Mouse (Mus musculus) liver, postnatal 0 days (tissue): ENCODE results near the gene Plpp1. TPM values are rescaled to one million over a fixed set of nuclear protein-coding genes. Genes with fewer than 3 reads are reported as not detected.

Source experiments
- ATAC-seq: fragments of 200-750 bp; cut with Nextera tagmentation; 2 replicates; pipeline ENCODE4 v1.8.0; 2017; ENCODE audit warnings: mild to moderate bottlenecking, moderate library complexity
- DNase-seq: peaks from one replicate; pipeline ENCODE4 v3.0.0-alpha.2; 2016
- H3K27ac ChIP-seq: fragments of 300-500 bp; sonication (generic); 2 replicates; pipeline ENCODE4 v1.5.1; 2014; ENCODE audit warnings: antibody characterized with exemption, moderate library complexity, mild to moderate bottlenecking, low read depth
- H3K27me3 ChIP-seq: fragments of 300-500 bp; sonication (generic); 2 replicates; pipeline ENCODE4 v1.6.1; 2014; ENCODE audit warnings: low read length, control low read depth, mixed read lengths; ENCODE audit not compliant: insufficient read depth
- H3K36me3 ChIP-seq: fragments of 300-500 bp; sonication (generic); replicated peaks from 2 replicates; pipeline ENCODE4 v1.6.1; 2014; ENCODE audit warnings: mild to moderate bottlenecking, control low read depth, low read length, moderate library complexity, mixed read lengths; ENCODE audit not compliant: insufficient read depth
- H3K4me1 ChIP-seq: fragments of 300-500 bp; sonication (generic); 2 replicates; pipeline ENCODE4 v1.6.1; 2014; ENCODE audit warnings: antibody characterized with exemption, mild to moderate bottlenecking, control low read depth; ENCODE audit not compliant: insufficient read depth
- H3K4me2 ChIP-seq: fragments of 300-500 bp; sonication (generic); 2 replicates; pipeline ENCODE4 v1.6.1; 2014; ENCODE audit warnings: low read depth, mild to moderate bottlenecking, low read length, moderate library complexity, mixed read lengths
- H3K4me3 ChIP-seq: fragments of 300-500 bp; sonication (generic); 2 replicates; pipeline ENCODE4 v1.5.1; 2014; ENCODE audit warnings: low read depth, low read length
- H3K9ac ChIP-seq: fragments of 300-500 bp; sonication (generic); replicated peaks from 2 replicates; pipeline ENCODE4 v1.6.1; 2014; ENCODE audit warnings: mild to moderate bottlenecking, moderate library complexity
- H3K9me3 ChIP-seq: fragments of 300-500 bp; sonication (generic); 2 replicates; pipeline ENCODE4 v1.6.1; 2016; ENCODE audit warnings: mild to moderate bottlenecking, control low read depth, low read length, mixed read lengths
- CTCF ChIP-seq: sonication (generic); IDR thresholded peaks from 2 replicates; pipeline ENCODE4 v1.5.1; 2016; ENCODE audit warnings: antibody characterized with exemption, low read depth
- EP300 ChIP-seq: IDR thresholded peaks from 2 replicates; pipeline ENCODE4 v1.6.1; 2016; ENCODE audit warnings: antibody characterized with exemption, low read depth, mild to moderate bottlenecking
- WGBS: fragments of 180-500 bp; shearing (Covaris S2); extraction: QIAGEN DNeasy Blood & Tissue Kit; methylation state at CpG from one replicate; pipeline ENCODE4 v1.1.7; 2014; ENCODE audit not compliant: insufficient replicate concordance; 5-methylcytosine and 5-hydroxymethylcytosine counted together
- polyA plus RNA-seq: library from polyadenylated mRNA; unstranded; fragments of >200 nt; fragmentation: Nextera tagmentation; extraction: Ambion mirVana; gene quantifications from 2 replicates; pipeline ENCODE4 v1.2.1, GENCODE M21; 2015

Plpp1 gene
- polyA plus RNA-seq, 1 experiment from 2014 or later, result 55.4 TPM

GRCm38 (mm10) chr13:112755507-112756010 lies 45.0 kb upstream of the Plpp1 start:
- Histone ChIP-seq H3K9me3 (no peaks in the 10 kb centered on the region), H3K4me3 (no peak overlapping the region), H3K4me1 (peaks cover 28% of the 10 kb centered on the region), H3K4me2 (no peak overlapping the region), H3K9ac (no peak overlapping the region), H3K27me3 (no peaks in the 10 kb centered on the region), H3K27ac (no peak overlapping the region), H3K36me3 (no peaks in the 10 kb centered on the region)
- DNase-seq (no peak), ATAC-seq (no peak)
- 74% methylated on average over 11 of the region's 11 CpGs for WGBS
- TF ChIP-seq EP300, result no peak
- TF ChIP-seq CTCF, result no peak

DNA sequence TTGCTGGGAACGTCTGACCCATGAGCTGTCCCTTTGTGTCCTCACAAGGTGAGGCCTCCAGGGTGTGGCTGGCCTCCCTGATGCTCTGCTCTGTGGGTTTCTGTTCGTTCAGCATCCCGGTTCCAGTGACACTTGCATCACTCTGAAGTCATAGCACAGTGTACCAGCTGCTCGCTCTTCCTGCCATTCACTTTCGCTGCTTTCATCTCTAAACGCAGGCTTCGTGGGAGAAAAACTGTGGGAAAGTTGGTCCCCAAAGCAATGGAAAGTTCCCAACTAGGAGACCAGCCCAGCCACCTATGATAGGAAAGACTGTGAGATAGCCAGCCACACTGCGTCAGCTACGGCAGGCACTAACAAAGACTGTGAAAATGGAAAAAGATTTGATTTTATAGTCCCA lies 43.2 kb upstream of the Plpp1 start:
- Histone ChIP-seq H3K9ac (no peak overlapping the region), H3K27me3 (no peaks in the 10 kb centered on the region), H3K9me3 (no peaks in the 10 kb centered on the region), H3K4me3 (no peak overlapping the region), H3K4me1 (peaks cover 12% of the 10 kb centered on the region), H3K4me2 (no peak overlapping the region), H3K36me3 (no peaks in the 10 kb centered on the region), H3K27ac (no peak overlapping the region)
- no peak for ATAC-seq
- DNase-seq, result no peak
- TF ChIP-seq EP300, result no peak
- 84% methylated on average over 9 of the region's 9 CpGs for WGBS

- no peak for ATAC-seq
- no peak overlapping the region for H3K4me2 ChIP-seq
- H3K4me1 ChIP-seq, result peaks cover 12% of the 10 kb centered on the region
- DNase-seq, result no peak
- no peaks in the 10 kb centered on the region for H3K9me3 ChIP-seq
- H3K27me3 ChIP-seq, result no peaks in the 10 kb centered on the region
- WGBS, result 84% methylated on average over 6 of the region's 6 CpGs
- no peak overlapping the region for H3K4me3 ChIP-seq
- no peak overlapping the region for H3K9ac ChIP-seq
- no peak overlapping the region for H3K27ac ChIP-seq
- TF ChIP-seq EP300 (no peak), CTCF (no peak)
- H3K36me3 ChIP-seq, result no peaks in the 10 kb centered on the region
Measured at GRCm38 (mm10) chr13:112758546-112759090, 42.0 kb upstream of the Plpp1 start.

DNA sequence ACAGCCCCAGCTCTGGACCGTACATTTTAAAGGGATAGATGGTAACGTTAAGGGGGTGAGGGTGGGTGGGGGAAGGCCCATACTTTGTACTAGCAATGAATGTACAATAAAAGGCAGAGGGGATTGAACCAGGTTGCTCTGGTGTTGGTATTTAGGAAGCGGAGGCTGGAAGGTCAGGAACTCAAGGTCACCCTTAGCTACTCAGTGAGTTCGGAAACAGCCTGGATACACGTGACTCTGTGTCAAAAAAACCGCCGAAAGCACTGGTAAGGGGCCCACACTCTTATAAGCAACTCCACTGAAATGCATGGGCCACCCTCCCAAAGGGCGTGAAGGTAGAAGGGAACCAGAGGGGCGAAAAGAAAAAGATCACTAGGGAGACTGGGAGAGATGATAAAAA lies 41.2 kb upstream of the Plpp1 start:
- Histone ChIP-seq H3K27me3 (no peaks in the 10 kb centered on the region), H3K9ac (no peak overlapping the region), H3K4me1 (peaks cover 14% of the 10 kb centered on the region), H3K4me3 (no peak overlapping the region), H3K36me3 (no peaks in the 10 kb centered on the region), H3K4me2 (no peak overlapping the region), H3K9me3 (no peaks in the 10 kb centered on the region), H3K27ac (no peak overlapping the region)
- no peak for DNase-seq
- WGBS, result 74% methylated on average over 9 of the region's 9 CpGs
- no peak for ATAC-seq
- TF ChIP-seq CTCF, result no peak
- TF ChIP-seq EP300, result no peak

GRCm38 (mm10) chr13:112759777-112760537 lies 40.6 kb upstream of the Plpp1 start:
- Histone ChIP-seq H3K9me3 (no peaks in the 10 kb centered on the region), H3K4me2 (no peak overlapping the region), H3K4me1 (peaks cover 14% of the 10 kb centered on the region), H3K4me3 (no peak overlapping the region), H3K36me3 (no peaks in the 10 kb centered on the region), H3K27me3 (no peaks in the 10 kb centered on the region), H3K27ac (peak overlapping the region; percentile 59; the same call in 1 of the 2 replicates), H3K9ac (no peak overlapping the region)
- ATAC-seq, result peak; percentile 39
- WGBS, result 58% methylated on average over 15 of the region's 15 CpGs
- no peak for TF ChIP-seq EP300
- TF ChIP-seq CTCF, result no peak
- DNase-seq, result no peak

- no peak overlapping the region for H3K9ac ChIP-seq
- WGBS, result 12% methylated on average over 1 of the region's 1 CpGs
Measured at GRCm38 (mm10) chr13:112760538-112760881, 40.1 kb upstream of the Plpp1 start.

More at GRCm38 (mm10) chr13:112760538-112760881, 40.1 kb upstream of the Plpp1 start:
- Histone ChIP-seq H3K27ac (peak overlapping the region; percentile 59; the same call in 1 of the 2 replicates), H3K4me3 (no peak overlapping the region), H3K36me3 (no peaks in the 10 kb centered on the region), H3K4me2 (no peak overlapping the region), H3K27me3 (no peaks in the 10 kb centered on the region), H3K4me1 (peaks cover 14% of the 10 kb centered on the region), H3K9me3 (no peaks in the 10 kb centered on the region)
- ATAC-seq, result peak; percentile 63
- TF ChIP-seq CTCF, result no peak
- 0 out of 2 replicates have a peak, but pooled peaks have one; percentile 15 for TF ChIP-seq EP300
- DNase-seq, result no peak
